Mouse (Mus musculus) ES-CJ7 (cell line): ENCODE data around the gene Dock8.
"Not testable (repeated sequence)": the region's sequence is repeated elsewhere in the genome, so short reads cannot be mapped to it uniquely, and the experiment has no call there.

Source experiments
- DNase-seq: peaks from one replicate; pipeline ENCODE4 v3.0.0; 2011; ENCODE audit warnings: low read depth, low spot score

Dock8 gene

DNA sequence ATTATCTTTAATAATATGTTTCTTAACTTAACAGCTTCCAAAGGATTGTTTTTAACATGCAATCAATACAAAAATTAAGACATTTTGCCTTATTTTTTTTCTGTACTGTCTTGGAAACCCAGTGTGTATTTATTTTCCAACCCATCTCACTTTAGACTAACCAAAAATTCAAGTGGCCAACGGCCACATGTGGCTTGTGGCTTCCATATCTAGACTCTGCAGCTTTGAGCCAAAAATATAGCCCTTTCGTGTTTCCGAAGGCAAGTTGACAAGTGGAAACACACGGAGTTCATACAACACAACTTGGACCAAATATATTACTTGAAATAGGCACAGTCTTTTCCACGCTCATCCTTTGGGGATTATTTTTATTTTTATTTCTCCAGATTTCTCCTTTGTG is 773 bp upstream of the Dock8 start:
- no peak for DNase-seq

DNA sequence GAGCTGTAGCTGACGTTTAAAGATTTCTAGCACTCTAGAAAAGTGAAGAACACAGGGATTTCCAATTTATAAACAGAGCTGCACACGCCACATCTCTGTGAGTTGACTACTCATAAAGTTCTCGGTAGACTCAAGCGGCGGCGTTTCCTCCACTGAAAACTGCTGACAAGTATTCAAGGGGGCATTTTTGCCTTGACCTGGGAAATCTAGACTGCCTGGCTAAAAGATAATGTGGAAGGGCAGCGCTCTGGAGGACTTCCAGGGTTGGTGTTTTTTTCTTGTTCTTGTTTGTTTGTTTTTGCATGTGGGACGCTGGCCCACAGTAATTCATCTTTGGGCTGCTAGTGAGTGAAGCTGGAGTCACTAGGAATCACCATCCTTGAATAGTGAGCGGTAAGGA is 819 bp downstream of the Dock8 start:
- DNase-seq, result no peak

DNA sequence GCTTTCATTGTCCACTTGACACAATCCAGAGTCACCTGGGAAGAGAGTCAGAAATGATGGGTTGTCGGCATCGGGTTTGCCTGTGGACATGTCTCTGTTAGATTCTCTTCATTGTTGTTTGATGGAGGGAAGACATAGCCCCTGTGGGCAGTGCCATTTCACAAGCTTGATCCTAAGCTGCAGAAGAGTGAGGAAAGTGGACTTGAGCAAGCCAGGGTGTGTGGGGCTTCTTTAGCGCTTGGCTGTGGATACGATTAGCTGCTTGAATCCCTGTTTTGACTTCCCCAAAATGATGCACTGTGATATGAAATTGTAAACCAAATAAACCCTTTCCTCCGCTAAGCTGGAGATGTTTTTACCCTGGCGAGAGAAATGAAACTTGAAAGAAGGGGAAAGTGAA is 2.7 kb downstream of the Dock8 start:
- DNase-seq, result no peak

DNA sequence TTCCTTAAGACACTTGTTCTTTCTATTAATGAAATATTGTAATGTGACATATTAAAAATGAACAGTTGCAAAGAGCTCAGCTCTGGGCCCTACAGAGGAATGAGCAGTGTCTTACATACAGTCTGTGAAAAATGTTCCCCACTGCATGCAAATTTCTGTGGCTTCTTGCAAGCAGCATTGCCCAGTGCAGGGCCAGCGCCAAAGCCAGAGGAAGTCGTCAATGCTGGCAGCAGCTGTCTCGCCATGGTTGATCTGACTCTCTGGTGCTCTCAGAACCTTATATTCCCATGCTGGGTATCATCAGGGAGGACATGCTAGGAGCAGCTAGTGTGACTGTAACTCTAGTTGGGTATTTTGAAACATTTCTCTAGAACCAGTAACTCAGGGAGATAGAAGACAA is 3.5 kb downstream of the Dock8 start:
- no peak for DNase-seq

DNA sequence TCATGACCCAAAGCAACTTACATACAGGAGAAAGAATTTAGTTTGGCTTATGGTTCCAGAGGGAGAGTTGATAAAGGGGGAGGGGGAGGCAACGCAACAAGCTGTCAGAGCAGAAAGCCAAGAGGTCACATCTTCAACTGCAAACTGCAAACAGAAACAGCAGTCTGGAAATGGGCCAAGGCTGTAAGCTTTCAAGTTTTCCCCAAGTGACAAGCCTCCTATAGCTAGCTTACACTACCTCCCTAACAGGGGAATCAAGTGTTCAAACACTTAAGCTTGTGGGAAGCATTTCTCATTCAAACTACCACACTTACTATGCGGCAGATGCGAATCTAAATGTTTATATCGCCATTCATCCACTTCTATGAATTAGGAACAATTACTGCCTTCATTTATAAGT is 4.5 kb downstream of the Dock8 start:
- no peak for DNase-seq

DNA sequence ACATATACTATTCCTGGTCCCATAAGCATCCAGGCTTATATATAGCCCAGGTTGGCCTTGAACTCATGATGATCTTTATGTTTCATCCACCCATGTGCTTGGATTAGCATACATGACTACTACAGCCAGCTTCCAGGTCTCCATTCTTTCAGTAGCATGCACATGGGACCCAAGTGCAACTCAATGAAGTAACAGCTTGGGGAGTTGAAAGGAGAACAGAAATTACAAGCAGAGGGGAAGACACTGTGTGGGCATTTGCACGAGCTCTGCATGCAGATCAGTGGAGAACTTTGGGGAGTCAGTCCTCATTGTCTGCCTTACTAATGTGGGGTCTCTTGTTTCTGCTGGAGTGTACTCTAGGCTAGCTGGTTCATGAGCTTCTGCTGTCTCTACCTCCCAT is 7.4 kb downstream of the Dock8 start:
- DNase-seq, result no peak

DNA sequence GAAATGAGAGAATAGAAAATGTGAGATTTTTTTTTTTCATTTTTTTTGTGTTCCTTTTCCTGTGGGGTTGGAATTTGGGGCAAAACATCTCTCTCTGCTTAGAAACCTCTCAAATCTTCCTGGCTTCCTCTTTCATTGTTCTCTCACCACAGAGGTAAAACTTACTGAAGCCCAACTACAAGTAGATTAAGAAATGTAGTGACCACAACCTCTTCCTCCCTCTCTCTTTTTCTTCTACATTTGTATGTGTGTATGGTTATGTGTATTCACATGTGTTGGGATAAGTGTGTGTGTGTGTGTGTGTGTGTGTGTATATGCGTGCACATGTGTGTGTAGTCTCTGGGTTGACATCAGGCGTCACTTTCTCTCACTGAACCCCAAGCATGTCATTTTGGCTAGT is 9.2 kb downstream of the Dock8 start:
- DNase-seq, result no peak

DNA sequence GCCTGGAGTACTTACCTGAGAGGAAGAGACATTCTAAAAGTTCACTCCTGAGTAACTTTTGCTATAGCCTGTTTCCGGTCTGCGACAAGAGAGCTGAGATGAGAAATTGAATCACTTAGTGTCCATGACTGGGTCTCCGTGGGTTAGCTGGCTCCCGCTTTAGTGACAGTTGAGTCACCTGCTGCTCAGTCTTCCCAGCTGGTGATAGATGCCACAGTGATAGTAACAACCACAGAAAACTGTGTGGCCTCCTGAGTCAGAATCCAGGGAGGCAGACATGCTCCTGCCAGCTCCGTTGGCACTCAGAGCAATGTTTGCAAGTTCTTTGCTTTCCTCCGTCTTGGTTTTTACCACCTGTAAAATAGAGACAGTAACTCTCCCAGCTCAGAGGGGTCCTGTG is 23.4 kb downstream of the Dock8 start:
- DNase-seq, result no peak

DNA sequence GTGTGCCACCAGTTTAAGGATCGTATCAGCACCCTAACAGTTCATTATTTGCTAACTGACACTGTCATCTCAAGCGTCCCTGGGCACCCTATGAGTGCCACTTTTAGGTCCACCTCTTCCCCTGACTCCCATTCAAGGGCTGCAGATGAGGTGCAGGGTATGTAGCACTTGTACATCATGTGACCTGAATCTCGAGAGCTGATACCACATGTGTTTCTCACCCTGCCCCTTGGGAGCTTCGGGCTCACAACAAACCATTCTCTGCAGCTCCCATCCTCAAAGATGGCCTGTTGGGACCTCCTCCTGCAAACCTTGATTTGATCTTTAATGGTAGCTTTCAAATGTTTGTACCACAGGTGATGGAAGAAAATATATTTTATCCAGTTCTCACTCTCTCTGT is 32.4 kb downstream of the Dock8 start:
- no peak for DNase-seq

DNA sequence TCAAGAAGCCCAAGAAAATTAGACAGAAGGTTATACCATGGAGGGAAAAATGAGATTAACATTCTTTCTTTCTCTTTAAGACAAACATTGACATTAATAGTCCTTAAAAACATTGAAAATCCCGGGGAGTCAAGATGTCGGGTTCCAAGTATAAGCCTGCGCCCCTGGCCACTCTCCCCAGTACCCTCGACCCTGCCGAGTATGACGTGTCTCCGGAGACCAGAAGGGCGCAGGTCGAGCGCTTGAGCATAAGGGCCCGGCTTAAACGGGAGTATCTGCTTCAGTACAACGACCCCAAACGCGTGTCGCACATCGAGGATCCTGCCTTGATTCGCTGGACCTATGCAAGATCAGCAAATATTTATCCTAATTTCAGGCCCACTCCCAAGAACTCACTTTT is 33.7 kb downstream of the Dock8 start:
- not testable (repeated sequence) for DNase-seq

DNA sequence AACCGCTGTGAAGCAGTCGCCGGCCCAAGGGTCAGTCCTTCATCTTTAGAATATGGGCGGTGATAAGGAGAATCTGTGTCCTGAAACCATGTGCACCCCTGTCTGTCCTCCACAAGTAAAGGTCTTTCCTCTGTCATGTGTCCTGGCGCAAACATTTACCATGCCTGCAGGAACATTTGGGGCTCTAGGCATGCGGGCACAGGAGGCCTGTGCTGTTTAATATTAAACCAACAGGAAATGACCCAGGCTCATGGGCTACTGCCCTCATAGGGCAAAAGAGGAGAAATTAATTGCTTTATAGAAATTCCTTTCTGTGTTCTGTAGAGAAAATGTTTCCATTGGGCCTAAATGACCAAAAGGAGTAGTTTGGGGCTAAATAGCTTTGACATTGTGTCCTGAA is 36.5 kb downstream of the Dock8 start:
- DNase-seq, result no peak

DNA sequence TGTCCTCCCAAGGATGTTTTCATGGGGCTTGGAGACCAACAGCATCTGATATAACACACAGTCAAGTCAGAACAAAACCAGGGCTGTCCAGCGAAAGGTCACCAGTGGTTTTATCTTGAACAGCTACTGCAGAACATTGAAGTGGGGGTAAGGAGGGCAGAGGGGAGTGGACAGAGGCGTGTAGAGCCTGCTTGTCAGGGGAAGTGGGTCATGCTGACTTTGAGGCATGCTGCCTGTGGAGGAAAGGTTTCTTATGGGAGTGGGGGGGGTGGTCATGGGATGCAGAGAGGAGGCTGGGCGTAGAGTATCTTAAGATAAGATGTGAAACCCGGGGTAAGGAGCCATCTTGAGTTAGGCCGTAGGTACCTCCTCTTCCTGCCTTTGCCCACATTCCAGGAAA is 37.5 kb downstream of the Dock8 start:
- no peak for DNase-seq

DNA sequence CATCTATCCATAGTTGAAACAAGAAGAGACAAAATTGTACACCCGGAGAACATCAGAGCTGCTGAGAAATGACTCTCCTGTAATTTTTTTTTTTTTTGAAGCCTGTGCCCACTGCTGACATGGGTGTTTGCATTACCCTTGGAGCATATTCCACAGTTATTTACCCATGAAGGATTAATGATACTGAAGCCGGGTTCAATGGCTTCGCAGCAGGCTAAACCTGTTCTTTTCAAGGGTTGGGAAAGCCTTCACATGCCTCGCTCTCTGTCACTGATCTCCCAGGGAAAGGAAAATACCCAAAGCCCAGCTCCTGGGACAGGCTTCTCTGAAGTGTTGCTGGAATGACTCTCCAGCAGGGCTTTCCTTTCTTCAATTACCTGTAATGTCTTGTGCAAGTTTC is 37.9 kb downstream of the Dock8 start:
- no peak for DNase-seq

DNA sequence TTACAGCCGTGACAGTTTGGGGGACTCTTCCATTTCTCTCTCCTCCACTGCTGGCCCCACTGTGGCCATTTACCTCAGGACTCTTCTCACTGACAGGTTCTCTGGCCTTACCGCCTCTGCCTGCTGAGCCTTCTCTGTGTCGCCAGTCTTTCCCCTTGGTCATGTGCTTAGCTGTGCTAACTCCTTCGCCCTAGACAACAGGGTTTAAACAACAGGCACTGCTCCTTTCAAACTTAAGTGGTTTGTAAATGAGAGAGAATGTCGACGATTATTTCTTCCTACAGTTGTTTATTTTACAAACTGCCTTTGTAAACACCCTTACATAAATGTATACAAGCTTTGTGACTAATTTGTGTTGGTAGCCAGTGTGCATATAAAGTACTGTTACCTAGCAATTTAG is 39.0 kb downstream of the Dock8 start:
- DNase-seq, result no peak

DNA sequence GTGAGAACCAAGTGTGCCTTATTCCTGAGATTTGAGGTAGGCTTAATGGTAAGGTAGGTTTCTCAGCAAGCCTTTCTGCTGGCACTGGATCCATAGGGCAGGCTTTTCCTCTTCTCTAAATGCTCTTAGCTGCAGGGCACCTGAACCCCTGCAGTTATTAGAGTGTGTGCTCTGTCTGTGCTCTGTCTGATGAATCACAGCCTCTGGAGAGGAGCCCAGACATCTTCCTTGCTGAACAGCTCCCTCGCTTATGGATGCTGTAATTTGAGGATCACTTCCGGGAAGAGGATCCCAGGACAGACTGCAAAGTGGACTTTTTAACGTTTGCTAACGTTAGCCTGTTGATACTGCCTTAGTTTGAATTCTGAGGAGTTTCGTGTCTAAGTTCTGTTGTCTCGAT is 41.9 kb downstream of the Dock8 start:
- DNase-seq, result no peak

DNA sequence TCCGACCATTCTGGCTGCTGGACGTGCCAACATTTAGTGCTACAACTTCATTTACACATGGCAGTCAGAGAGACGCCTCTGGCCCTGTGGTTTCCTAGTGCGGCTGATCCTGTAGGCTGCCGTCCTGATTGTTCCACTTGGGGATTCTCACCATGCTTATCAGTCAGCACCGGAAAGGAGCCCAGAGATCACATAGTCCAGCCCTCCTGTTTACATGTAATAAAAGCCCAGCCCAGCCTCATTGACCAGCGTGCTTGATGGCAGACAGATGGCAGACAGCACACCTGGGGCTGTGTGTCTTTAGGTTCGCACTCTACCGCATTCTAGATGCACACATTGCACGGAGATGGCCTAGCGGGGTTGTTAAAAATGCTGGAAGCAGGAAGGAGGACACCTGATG is 43.6 kb downstream of the Dock8 start:
- DNase-seq, result no peak

DNA sequence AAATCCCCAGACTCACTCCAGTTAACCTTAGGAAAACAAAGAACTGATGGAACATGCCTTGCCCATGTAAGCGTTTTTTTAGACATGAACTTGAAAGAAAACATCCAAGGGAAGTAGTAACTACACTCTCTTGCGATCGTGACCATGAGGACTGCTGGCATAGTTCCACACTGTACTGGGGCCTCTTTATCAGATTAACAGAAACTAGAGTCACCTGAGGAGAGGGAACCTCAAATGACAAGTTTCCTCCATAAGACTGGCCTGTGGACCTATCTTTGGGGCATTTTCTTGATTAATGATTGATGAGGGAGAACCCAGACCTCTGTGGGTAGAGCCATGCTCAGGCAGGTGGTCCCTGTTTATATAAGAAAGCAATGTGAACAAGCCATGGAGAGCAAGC is 44.7 kb downstream of the Dock8 start:
- DNase-seq, result no peak

DNA sequence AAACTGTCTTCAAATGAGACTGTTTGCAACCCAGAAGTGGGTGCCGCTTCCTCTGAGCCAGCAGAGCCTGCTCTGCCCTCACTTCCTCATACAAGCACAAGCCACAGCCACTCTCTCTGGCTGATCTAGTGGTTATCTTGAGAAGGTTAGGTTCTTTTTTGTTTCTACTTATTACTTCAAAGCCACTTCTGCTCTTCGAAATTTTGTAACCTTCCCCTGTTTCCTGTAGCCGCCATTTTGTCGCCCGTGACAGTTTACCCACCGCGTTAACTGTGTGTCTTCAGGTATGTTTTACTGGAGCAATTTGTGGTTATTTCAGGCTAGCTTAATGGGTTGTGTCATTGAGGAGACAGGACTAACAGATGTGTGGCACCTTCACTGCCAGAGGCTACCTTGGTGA is 53.0 kb downstream of the Dock8 start:
- DNase-seq, result no peak

DNA sequence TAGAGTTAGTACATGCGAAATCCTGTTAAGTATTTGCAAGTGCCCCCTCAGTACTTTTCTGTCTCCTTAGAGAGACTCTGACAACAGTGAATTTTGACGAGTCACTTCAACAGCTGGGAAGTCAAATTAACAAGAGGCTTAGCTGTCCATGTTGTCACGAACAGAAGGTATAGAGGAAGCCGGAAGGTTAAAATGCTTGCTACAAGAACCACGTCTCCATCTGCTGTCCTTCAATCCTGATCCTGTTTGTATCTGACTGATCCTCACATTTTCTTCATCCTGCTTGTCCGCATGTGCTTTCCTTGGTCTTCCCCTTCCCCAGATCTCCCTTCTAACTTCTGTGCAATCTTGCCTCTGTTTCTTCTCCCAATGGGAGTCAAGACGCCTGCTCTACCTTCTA is 53.8 kb downstream of the Dock8 start:
- no peak for DNase-seq

DNA sequence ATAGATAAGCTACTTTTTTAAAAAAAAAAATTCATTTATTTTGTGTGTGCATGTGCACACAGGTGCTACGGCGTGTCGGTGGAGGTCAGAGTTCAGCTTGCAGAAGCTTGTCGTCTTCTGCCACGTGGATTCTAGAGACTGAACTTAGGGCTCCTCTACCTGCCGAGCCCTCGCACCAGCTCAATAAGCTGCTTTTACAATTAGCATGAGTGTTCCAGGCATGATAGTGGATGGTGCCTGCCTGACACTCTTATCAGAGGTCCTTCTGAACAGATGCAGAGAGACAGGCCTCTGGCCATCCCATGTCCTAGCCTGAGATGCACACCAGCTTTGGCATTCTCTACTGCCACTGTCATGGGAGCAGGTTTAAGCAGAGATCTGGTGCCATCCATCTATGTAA is 55.7 kb downstream of the Dock8 start:
- no peak for DNase-seq

DNA sequence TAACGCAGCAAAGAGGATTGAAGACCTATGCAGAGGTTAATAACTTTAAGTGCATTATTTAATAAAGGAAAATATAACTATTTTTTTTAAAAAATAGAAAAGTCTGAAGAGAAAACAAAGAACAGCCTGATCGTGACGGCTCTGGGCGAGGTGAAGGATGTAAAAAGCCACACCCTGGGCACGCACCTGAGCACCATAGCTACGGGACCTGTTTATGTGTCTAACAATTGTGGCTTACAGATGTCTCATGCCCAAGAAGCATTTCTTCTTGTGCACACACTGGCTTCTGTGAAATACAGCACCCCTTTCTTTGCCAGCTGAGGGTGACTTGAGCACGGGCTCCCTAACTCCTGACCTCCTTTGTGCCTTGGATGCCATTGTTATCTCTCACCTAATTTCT is 56.2 kb downstream of the Dock8 start:
- DNase-seq, result no peak

DNA sequence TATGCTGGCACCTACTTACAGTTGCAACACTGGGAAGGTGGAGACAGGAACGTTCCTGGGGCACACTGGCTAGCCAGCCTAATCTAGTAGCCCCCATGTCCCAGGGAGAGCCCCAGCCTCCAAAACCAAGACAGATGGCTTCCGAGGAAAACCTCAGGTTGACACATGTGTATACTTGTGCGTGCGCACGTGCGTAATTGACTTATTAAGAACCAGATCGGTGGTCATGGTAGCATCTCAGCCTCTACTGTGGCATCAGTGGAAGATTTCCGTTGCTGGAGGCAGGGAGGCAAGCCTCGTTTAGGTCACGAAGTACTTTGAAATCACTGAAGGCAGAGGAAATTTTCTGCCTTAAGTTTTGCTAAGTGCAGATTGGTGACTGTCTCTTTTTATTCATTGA is 56.9 kb downstream of the Dock8 start:
- no peak for DNase-seq

DNA sequence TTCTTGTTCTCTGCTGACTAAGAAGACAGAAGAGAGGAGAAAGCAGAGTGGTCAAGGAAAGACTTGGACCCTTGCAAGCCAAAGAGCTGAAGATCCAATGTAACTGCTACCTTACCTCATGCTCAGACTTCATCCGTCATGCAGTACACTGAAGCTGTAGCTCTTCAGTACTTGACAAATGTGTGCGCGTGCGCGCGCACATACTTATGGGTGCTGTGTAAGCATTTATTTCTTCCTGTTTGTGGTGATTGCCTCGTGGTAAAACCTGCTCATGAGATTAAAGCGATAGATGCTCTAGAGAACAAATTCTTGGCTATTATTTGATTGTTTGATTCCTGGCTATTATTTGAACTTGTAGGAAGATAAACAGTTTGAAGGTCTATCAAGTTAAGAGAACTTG is 58.5 kb downstream of the Dock8 start:
- DNase-seq, result no peak

DNA sequence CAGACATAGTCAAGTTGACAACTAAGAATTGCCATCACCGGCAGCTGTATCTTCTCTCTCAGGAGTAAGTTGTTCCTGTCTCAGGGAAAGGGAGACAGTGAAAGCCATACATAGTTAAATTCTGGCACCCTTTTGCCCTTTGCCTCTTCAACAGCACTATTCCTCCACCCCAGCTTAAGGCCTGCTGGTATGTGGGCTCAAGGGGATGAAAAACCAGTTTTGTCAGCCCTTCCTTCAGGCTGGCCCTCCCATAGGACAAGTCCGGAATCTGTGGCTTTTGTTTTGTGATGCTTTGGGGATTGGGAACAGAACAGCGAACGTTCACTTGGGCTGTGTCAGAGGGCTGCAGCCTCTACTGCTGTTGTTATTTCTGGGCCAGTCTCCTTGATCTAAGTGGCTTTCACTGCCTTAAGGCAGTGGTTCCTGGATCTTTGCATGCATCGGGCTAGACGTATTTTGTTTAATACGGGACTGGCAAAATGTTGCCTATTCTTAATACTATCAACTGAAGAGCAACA is 60.6 kb downstream of the Dock8 start:
- DNase-seq, result no peak

DNA sequence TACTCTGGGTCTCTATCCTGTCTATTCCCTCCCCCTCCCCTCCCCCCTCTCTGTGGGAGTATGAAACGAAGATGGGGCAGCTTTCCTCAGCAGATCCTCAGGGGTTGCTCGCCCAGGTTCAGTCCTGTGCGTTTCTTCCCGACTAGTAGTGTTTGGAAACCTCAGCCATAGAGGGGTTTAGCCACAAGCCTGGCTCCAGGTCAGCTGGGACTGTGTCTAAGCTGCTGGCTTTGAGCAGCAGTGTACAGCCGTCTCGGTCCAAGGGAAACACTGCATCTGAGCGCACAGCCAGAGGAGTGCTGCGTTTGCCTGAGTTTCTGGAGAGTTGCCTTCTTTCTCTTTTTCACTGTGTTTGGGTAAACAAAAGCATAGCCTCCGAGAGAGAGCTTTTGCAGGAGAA is 61.0 kb downstream of the Dock8 start:
- no peak for DNase-seq
